14 mouse cellular contexts compared by ENCODE assay signal in genomic region chr13:111961423-111961822, GRCm38 (mm10).
"Had no signal": no experiment of that assay in that cellular context is flagged by ENCODE, and none has a peak within 500 bp of the region (broad histone marks: within the 10 kb centered on the region; RNA-seq: fewer than 3 reads in every experiment).

No protein-coding gene starts in this region.

- H3K9me3 ChIP-seq: limb, embryonic 15.5 days; liver, embryonic 13.5 days; lung, embryonic 15.5 days; neural tube, embryonic 13.5 days; stomach, embryonic 15.5 days had no signal

- H3K9ac ChIP-seq: limb, embryonic 15.5 days; liver, embryonic 13.5 days; liver, postnatal 0 days; lung, embryonic 15.5 days; neural tube, embryonic 13.5 days; stomach, embryonic 15.5 days had no signal

- H3K36me3 ChIP-seq: limb, embryonic 15.5 days; liver, embryonic 13.5 days; lung, embryonic 15.5 days; neural tube, embryonic 13.5 days; stomach, embryonic 15.5 days had no signal

- H3K27ac ChIP-seq: limb, embryonic 15.5 days; liver, embryonic 13.5 days; lung, embryonic 15.5 days; macrophage; neural tube, embryonic 13.5 days; stomach, embryonic 15.5 days had no signal

- H3K4me2 ChIP-seq: limb, embryonic 15.5 days; liver, embryonic 13.5 days; lung, embryonic 15.5 days; midbrain, embryonic 11.5 days; neural tube, embryonic 13.5 days; stomach, embryonic 15.5 days had no signal

- H3K27me3 ChIP-seq: limb, embryonic 15.5 days; lung, embryonic 15.5 days; neural tube, embryonic 13.5 days; stomach, embryonic 15.5 days had no signal

- H3K4me3 ChIP-seq: limb, embryonic 15.5 days; liver, embryonic 13.5 days; lung, embryonic 15.5 days; megakaryocyte, embryonic 14.5 days; neural tube, embryonic 13.5 days; stomach, embryonic 15.5 days had no signal

- H3K4me1 ChIP-seq: limb, embryonic 15.5 days; megakaryocyte, embryonic 14.5 days had no signal

- ATAC-seq: intestine, embryonic 16.5 days; liver, postnatal 0 days; midbrain, embryonic 16.5 days had no signal

- DNase-seq: liver, embryonic 13.5 days; liver, postnatal 0 days; lung, postnatal 14 days; right cerebral cortex, postnatal 14 days; thymus, postnatal 36 days had no signal
